Mouse (Mus musculus) heart, adult 2 months (tissue): ENCODE results near the gene Pih1d3.

ENCODE experiments used
- CTCF ChIP-seq: fragments of 200-600 bp; IDR thresholded peaks from 2 replicates; pipeline ENCODE4 v1.8.1; 2022; ENCODE audit warnings: antibody characterized with exemption, mild to moderate bottlenecking, moderate library complexity
- POLR2A ChIP-seq: fragments of 200-500 bp; IDR thresholded peaks from 2 replicates; pipeline ENCODE4 v1.6.1; 2011; ENCODE audit warnings: mild to moderate bottlenecking, low read depth, low read length, control low read depth; ENCODE audit not compliant: insufficient read depth

GRCm38 (mm10) chr1:31205770-31206169 is 16.9 kb upstream of the Pih1d3 start:
- TF ChIP-seq CTCF: no peak
- no peak for TF ChIP-seq POLR2A
